16 mouse cellular contexts compared by ENCODE assay signal in the genomic region with DNA sequence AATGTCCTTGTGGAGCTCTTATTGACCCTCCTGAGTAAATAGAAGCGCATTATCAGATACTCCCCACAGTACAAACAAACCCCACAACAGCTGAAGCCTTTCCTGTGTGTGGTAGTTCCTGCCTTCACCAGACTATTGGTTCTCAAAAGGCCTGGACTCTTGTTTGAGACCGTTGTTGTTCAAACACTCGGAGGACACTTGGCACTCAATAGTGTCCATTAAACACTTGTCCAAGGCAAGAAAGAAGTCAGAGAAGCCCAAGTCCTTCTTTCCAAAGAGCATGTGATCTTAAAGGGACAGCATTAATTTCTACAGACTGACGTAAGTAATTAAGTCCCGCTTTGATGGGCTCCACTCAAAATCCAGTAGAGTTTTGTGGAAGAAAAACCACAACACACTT.
DNase-seq lines count a peak whose midpoint lies in the region; ATAC-seq and TF ChIP-seq lines count a peak whose summit lies in the region.
"Had no signal": no experiment of that assay in that cellular context is flagged by ENCODE, and none has a peak within 500 bp of the region (broad histone marks: within the 10 kb centered on the region; RNA-seq: fewer than 3 reads in every experiment).

No protein-coding gene starts in this region.

- 0 out of 2 replicates have a peak, but pooled peaks cover 6% of the 10 kb centered on the region for H3K79me2 ChIP-seq in macrophage (ENCODE audit: inconsistent target)

- H3K27me3 ChIP-seq in E14TG2a.4 (ENCODE audit: insufficient read depth, low read length) = no peaks in the 10 kb centered on the region

- peak; percentile 56 to 80 for DNase-seq in lung, adult 18-20 months
- no peak for DNase-seq in heart, adult 18-20 months
- no peak for DNase-seq in embryo, embryonic 9.5 days (ENCODE audit: extremely low spot score)
- DNase-seq in frontal cortex, postnatal 14 days (ENCODE audit: low spot score in 2 of 2) = no peak
- DNase-seq: cerebellum, adult 9-11 months; kidney, adult 9 months; right cerebral cortex, adult 18-20 months had no signal

- 73% methylated on average over 5 of the region's 5 CpGs for WGBS in macrophage (ENCODE audit: missing documents)

- H3K4me3 ChIP-seq in E14TG2a.4 (replicated peaks; ENCODE audit: low read length) (0 out of 2 replicates have a peak overlapping the region, but pooled peaks have one; percentile 45), macrophage (ENCODE audit: inconsistent target) (no peak overlapping the region)
- H3K4me3 ChIP-seq: embryonic facial prominence, embryonic 10.5 days; left cerebral cortex, adult 2 months; limb, embryonic 13.5 days; myocyte had no signal

- 0 out of 2 replicates have a peak, but pooled peaks have one; percentile 2 for ATAC-seq in common myeloid progenitor, adult 5-6 weeks (replicated peaks; ENCODE audit: low read depth, poor library complexity, severe bottlenecking)
- ATAC-seq in erythroblast, adult 5-6 weeks (replicated peaks; ENCODE audit: low FRiP score, poor library complexity, severe bottlenecking) = no peak

- H3K4me1 ChIP-seq in E14TG2a.4 (replicated peaks; ENCODE audit: low read depth, low read length) = peaks cover 59% of the 10 kb centered on the region

- no peak for TF ChIP-seq CTCF in E14TG2a.4 (conservative IDR thresholded peaks at IDR 0.05; ENCODE audit: low read length)

- H3K9me3 ChIP-seq in E14TG2a.4 (ENCODE audit: low read length) = peaks cover 5% of the 10 kb centered on the region
- H3K9me3 ChIP-seq: embryonic facial prominence, embryonic 10.5 days; limb, embryonic 13.5 days had no signal

- peaks cover 3% of the 10 kb centered on the region for H3K36me3 ChIP-seq in E14TG2a.4 (ENCODE audit: insufficient read depth, low read length)
- H3K36me3 ChIP-seq in macrophage (ENCODE audit: inconsistent target) = no peaks in the 10 kb centered on the region
- H3K36me3 ChIP-seq: embryonic facial prominence, embryonic 10.5 days had no signal

- peak overlapping the region; percentile 32 for H3K27ac ChIP-seq in macrophage
- H3K27ac ChIP-seq: embryonic facial prominence, embryonic 10.5 days; hindbrain, embryonic 14.5 days; left cerebral cortex, adult 2 months; limb, embryonic 13.5 days had no signal

Comparison
In these comparisons a context has a peak if more than half of its experiments do, and no peak if none do; other contexts are left out.
1. DNase-seq: peak in lung, adult 18-20 months (2 of 2); none in heart, adult 18-20 months (0 of 2), embryo, embryonic 9.5 days (single experiment) and frontal cortex, postnatal 14 days (0 of 2).